Mouse (Mus musculus): ENCODE results near the gene 1700066M21Rik. TPM values are rescaled to one million over a fixed set of nuclear protein-coding genes. Genes with fewer than 3 reads are reported as not detected.

Gene 1700066M21Rik
- 46.4 TPM for polyA plus RNA-seq (2014; fragmentation: Illumina TruSeq; extraction: RNeasy Lipid Tissue Mini Kit (QIAGEN cat#74804); ENCODE audit: low read depth, low replicate concordance)

GRCm38 (mm10) chr1:57377376-57378341, at the start of gene 1700066M21Rik:
1700066M21Rik (plus strand) TSS chr1:57377620.

GRCm38 (mm10) chr1:57406187-57407151, 29.0 kb downstream of the 1700066M21Rik start, which contains the start of the genes Maip1 and Tyw5:
Maip1 (plus strand) TSS chr1:57406328.
Tyw5 (minus strand) TSS chr1:57407101.

Other genes with a start within 250 kb of the 1700066M21Rik start
- 24.9 TPM for gene Maip1, start 28.7 kb downstream of the 1700066M21Rik start, polyA plus RNA-seq (2014; fragmentation: Illumina TruSeq; extraction: RNeasy Lipid Tissue Mini Kit (QIAGEN cat#74804); ENCODE audit: low read depth, low replicate concordance)
- 69.4 TPM for gene Tyw5, start 29.5 kb downstream of the 1700066M21Rik start, polyA plus RNA-seq (2014; fragmentation: Illumina TruSeq; extraction: RNeasy Lipid Tissue Mini Kit (QIAGEN cat#74804); ENCODE audit: low read depth, low replicate concordance)

Measured in adrenal gland, adult 10 weeks (tissue).